Mouse (Mus musculus): Measurements from ENCODE around the gene Snx22. TPM values are rescaled to one million over a fixed set of nuclear protein-coding genes. Genes with fewer than 3 reads are reported as not detected.

The Snx22 gene
- polyA plus RNA-seq, 1 experiment from 2014 or later: 1.6 TPM

GRCm38 (mm10) chr9:66060986-66061385 is 8.5 kb downstream of the Snx22 start:
- Histone ChIP-seq H3K4me3 (ENCODE audit: control insufficient read depth in 1 of 2, insufficient read depth in 1 of 2, low read depth in 1 of 2, low read length in 2 of 2) (peak overlapping the region; percentile 74 to 83), H3K27ac (replicated peaks in 1 of 2; ENCODE audit: control insufficient read depth in 1 of 2, insufficient read depth in 1 of 2, low read depth in 2 of 2, low read length in 2 of 2) (0 out of 4 replicates have a peak overlapping the region, but pooled peaks of 1 of the 2 experiments have one; percentile 33), H3K36me3 (ENCODE audit: control insufficient read depth, insufficient read depth, low read length) (peaks cover 42% of the 10 kb centered on the region), H3K9ac (ENCODE audit: low read length) (peak overlapping the region; percentile 87), H3K4me1 (ENCODE audit: control insufficient read depth in 2 of 2, insufficient read depth in 2 of 2, low read length in 2 of 2) (peaks cover 3 to 15% of the 10 kb centered on the region in 2 experiments), H3K9me3 (ENCODE audit: control insufficient read depth, low read length) (no peaks in the 10 kb centered on the region), H3K27me3 (ENCODE audit: control insufficient read depth, insufficient read depth, low read length) (no peaks in the 10 kb centered on the region), H3K4me2 (ENCODE audit: low read length) (peak overlapping the region; percentile 88)
- no peak for ATAC-seq (ENCODE audit: insufficient number of reproducible peaks, insufficient read depth, low FRiP score, low read depth)
- WGBS: 28% methylated on average over 4 of the region's 4 CpGs

GRCm38 (mm10) chr9:66060308-66060647 is 9.2 kb downstream of the Snx22 start:
- H3K27me3 ChIP-seq (ENCODE audit: control insufficient read depth, insufficient read depth, low read length): no peaks in the 10 kb centered on the region
- WGBS: 0% methylated on average over 20 of the region's 20 CpGs
- H3K4me2 ChIP-seq (ENCODE audit: low read length): peak overlapping the region; percentile 88
- peaks cover 3 to 15% of the 10 kb centered on the region in 2 experiments for H3K4me1 ChIP-seq (ENCODE audit: control insufficient read depth in 2 of 2, insufficient read depth in 2 of 2, low read length in 2 of 2)
- ATAC-seq (ENCODE audit: insufficient number of reproducible peaks, insufficient read depth, low FRiP score, low read depth): peak; percentile 60
- no peaks in the 10 kb centered on the region for H3K9me3 ChIP-seq (ENCODE audit: control insufficient read depth, low read length)
- peak overlapping the region; percentile 87 for H3K9ac ChIP-seq (ENCODE audit: low read length)
- peak overlapping the region; percentile 74 to 83 for H3K4me3 ChIP-seq (ENCODE audit: control insufficient read depth in 1 of 2, insufficient read depth in 1 of 2, low read depth in 1 of 2, low read length in 2 of 2)
- H3K27ac ChIP-seq (replicated peaks in 1 of 2; ENCODE audit: control insufficient read depth in 1 of 2, insufficient read depth in 1 of 2, low read depth in 2 of 2, low read length in 2 of 2): peak overlapping the region; percentile 59 to 63
- H3K36me3 ChIP-seq (ENCODE audit: control insufficient read depth, insufficient read depth, low read length): peaks cover 35% of the 10 kb centered on the region

- WGBS: 3% methylated on average over 51 of the region's 51 CpGs
Observed at GRCm38 (mm10) chr9:66059583-66060307, 9.8 kb downstream of the Snx22 start, which contains the start of gene Ppib. Ppib (plus strand) TSS chr9:66060222.

GRCm38 (mm10) chr9:66053620-66054019 is 15.9 kb downstream of the Snx22 start:
- WGBS: 37% methylated on average over 1 of the region's 1 CpGs
- no peaks in the 10 kb centered on the region for H3K27me3 ChIP-seq (ENCODE audit: control insufficient read depth, insufficient read depth, low read length)
- no peaks in the 10 kb centered on the region for H3K36me3 ChIP-seq (ENCODE audit: control insufficient read depth, insufficient read depth, low read length)
- H3K9me3 ChIP-seq (ENCODE audit: control insufficient read depth, low read length): no peaks in the 10 kb centered on the region
- no peak for ATAC-seq (ENCODE audit: insufficient number of reproducible peaks, insufficient read depth, low FRiP score, low read depth)
- no peak overlapping the region for H3K4me3 ChIP-seq (ENCODE audit: control insufficient read depth in 1 of 2, insufficient read depth in 1 of 2, low read depth in 1 of 2, low read length in 2 of 2)
- H3K4me1 ChIP-seq (ENCODE audit: control insufficient read depth in 2 of 2, insufficient read depth in 2 of 2, low read length in 2 of 2): peaks cover 0 to 4% of the 10 kb centered on the region in 2 experiments; a peak in 2 of 4 replicates
- no peak overlapping the region for H3K9ac ChIP-seq (ENCODE audit: low read length)
- H3K27ac ChIP-seq (replicated peaks in 1 of 2; ENCODE audit: control insufficient read depth in 1 of 2, insufficient read depth in 1 of 2, low read depth in 2 of 2, low read length in 2 of 2): no peak overlapping the region
- no peak overlapping the region for H3K4me2 ChIP-seq (ENCODE audit: low read length)

More at GRCm38 (mm10) chr9:66059583-66060307, 9.8 kb downstream of the Snx22 start, which contains the start of gene Ppib:
- Histone ChIP-seq H3K36me3 (ENCODE audit: control insufficient read depth, insufficient read depth, low read length) (peaks cover 31% of the 10 kb centered on the region), H3K4me2 (ENCODE audit: low read length) (peak within 1 kb of the TSS; percentile 88), H3K4me1 (ENCODE audit: control insufficient read depth in 2 of 2, insufficient read depth in 2 of 2, low read length in 2 of 2) (peaks cover 3 to 15% of the 10 kb centered on the region in 2 experiments), H3K27ac (replicated peaks in 1 of 2; ENCODE audit: control insufficient read depth in 1 of 2, insufficient read depth in 1 of 2, low read depth in 2 of 2, low read length in 2 of 2) (peak within 1 kb of the TSS; percentile 59 to 63), H3K4me3 (ENCODE audit: control insufficient read depth in 1 of 2, insufficient read depth in 1 of 2, low read depth in 1 of 2, low read length in 2 of 2) (peak within 1 kb of the TSS; percentile 74 to 83), H3K9ac (ENCODE audit: low read length) (peak within 1 kb of the TSS; percentile 87), H3K27me3 (ENCODE audit: control insufficient read depth, insufficient read depth, low read length) (no peaks in the 10 kb centered on the region), H3K9me3 (ENCODE audit: control insufficient read depth, low read length) (no peaks in the 10 kb centered on the region)
- ATAC-seq (ENCODE audit: insufficient number of reproducible peaks, insufficient read depth, low FRiP score, low read depth): peak; percentile 96

- peaks cover 0 to 4% of the 10 kb centered on the region in 2 experiments; a peak in 2 of 4 replicates for H3K4me1 ChIP-seq (ENCODE audit: control insufficient read depth in 2 of 2, insufficient read depth in 2 of 2, low read length in 2 of 2)
- WGBS: 89% methylated on average over 1 of the region's 1 CpGs
Observed at GRCm38 (mm10) chr9:66052731-66053130, 16.8 kb downstream of the Snx22 start.

GRCm38 (mm10) chr9:66051493-66051892 is 18.0 kb downstream of the Snx22 start:
- Histone ChIP-seq H3K9ac (ENCODE audit: low read length) (no peak overlapping the region), H3K4me2 (ENCODE audit: low read length) (no peak overlapping the region), H3K27ac (replicated peaks in 1 of 2; ENCODE audit: control insufficient read depth in 1 of 2, insufficient read depth in 1 of 2, low read depth in 2 of 2, low read length in 2 of 2) (no peak overlapping the region), H3K27me3 (ENCODE audit: control insufficient read depth, insufficient read depth, low read length) (no peaks in the 10 kb centered on the region), H3K9me3 (ENCODE audit: control insufficient read depth, low read length) (no peaks in the 10 kb centered on the region), H3K4me3 (ENCODE audit: control insufficient read depth in 1 of 2, insufficient read depth in 1 of 2, low read depth in 1 of 2, low read length in 2 of 2) (no peak overlapping the region), H3K4me1 (ENCODE audit: control insufficient read depth in 2 of 2, insufficient read depth in 2 of 2, low read length in 2 of 2) (peaks cover 0 to 4% of the 10 kb centered on the region in 2 experiments; a peak in 2 of 4 replicates), H3K36me3 (ENCODE audit: control insufficient read depth, insufficient read depth, low read length) (no peaks in the 10 kb centered on the region)
- ATAC-seq (ENCODE audit: insufficient number of reproducible peaks, insufficient read depth, low FRiP score, low read depth): no peak
- 59% methylated on average over 4 of the region's 4 CpGs for WGBS

More at GRCm38 (mm10) chr9:66052731-66053130, 16.8 kb downstream of the Snx22 start:
- Histone ChIP-seq H3K27me3 (ENCODE audit: control insufficient read depth, insufficient read depth, low read length) (no peaks in the 10 kb centered on the region), H3K9ac (ENCODE audit: low read length) (no peak overlapping the region), H3K9me3 (ENCODE audit: control insufficient read depth, low read length) (no peaks in the 10 kb centered on the region), H3K36me3 (ENCODE audit: control insufficient read depth, insufficient read depth, low read length) (no peaks in the 10 kb centered on the region), H3K4me2 (ENCODE audit: low read length) (no peak overlapping the region), H3K27ac (replicated peaks in 1 of 2; ENCODE audit: control insufficient read depth in 1 of 2, insufficient read depth in 1 of 2, low read depth in 2 of 2, low read length in 2 of 2) (no peak overlapping the region), H3K4me3 (ENCODE audit: control insufficient read depth in 1 of 2, insufficient read depth in 1 of 2, low read depth in 1 of 2, low read length in 2 of 2) (no peak overlapping the region)
- no peak for ATAC-seq (ENCODE audit: insufficient number of reproducible peaks, insufficient read depth, low FRiP score, low read depth)

- no peaks in the 10 kb centered on the region for H3K36me3 ChIP-seq (ENCODE audit: control insufficient read depth, insufficient read depth, low read length)
- 54% methylated on average over 6 of the region's 6 CpGs for WGBS
- no peaks in the 10 kb centered on the region for H3K9me3 ChIP-seq (ENCODE audit: control insufficient read depth, low read length)
- peaks cover 0 to 4% of the 10 kb centered on the region in 2 experiments; a peak in 2 of 4 replicates for H3K4me1 ChIP-seq (ENCODE audit: control insufficient read depth in 2 of 2, insufficient read depth in 2 of 2, low read length in 2 of 2)
- H3K4me2 ChIP-seq (ENCODE audit: low read length): no peak overlapping the region
- no peak overlapping the region for H3K4me3 ChIP-seq (ENCODE audit: control insufficient read depth in 1 of 2, insufficient read depth in 1 of 2, low read depth in 1 of 2, low read length in 2 of 2)
- no peak overlapping the region for H3K27ac ChIP-seq (replicated peaks in 1 of 2; ENCODE audit: control insufficient read depth in 1 of 2, insufficient read depth in 1 of 2, low read depth in 2 of 2, low read length in 2 of 2)
- H3K9ac ChIP-seq (ENCODE audit: low read length): no peak overlapping the region
- no peak for ATAC-seq (ENCODE audit: insufficient number of reproducible peaks, insufficient read depth, low FRiP score, low read depth)
- no peaks in the 10 kb centered on the region for H3K27me3 ChIP-seq (ENCODE audit: control insufficient read depth, insufficient read depth, low read length)
Observed at GRCm38 (mm10) chr9:66049931-66050601, 19.5 kb downstream of the Snx22 start.

Measured in heart, embryonic 14.5 days (tissue).